Mouse (Mus musculus) testis, adult 2 months (tissue): Measurements from ENCODE around the gene Jak1.

Experiments used
- CTCF ChIP-seq: fragments of 200-500 bp; IDR thresholded peaks from 2 replicates; pipeline ENCODE4 v1.5.1; 2012; ENCODE audit warnings: low read depth, mild to moderate bottlenecking, inconsistent platforms, low read length, moderate library complexity; ENCODE audit not compliant: control insufficient read depth, insufficient read depth, insufficient replicate concordance
- POLR2A ChIP-seq: fragments of 200-500 bp; IDR thresholded peaks from 2 replicates; pipeline ENCODE4 v1.6.1; 2012; ENCODE audit warnings: low read depth, mild to moderate bottlenecking, inconsistent platforms, low read length, moderate library complexity; ENCODE audit not compliant: control insufficient read depth

GRCm38 (mm10) chr4:101260744-101261291 is 4.3 kb downstream of the Jak1 start:
- TF ChIP-seq POLR2A: no peak
- no peak for TF ChIP-seq CTCF
